Mouse (Mus musculus) forebrain, postnatal 0 days (tissue): Measurements from ENCODE around the gene Eva1c. TPM values are rescaled to one million over a fixed set of nuclear protein-coding genes. Genes with fewer than 3 reads are reported as not detected.
A peak's percentile ranks its signal among the peaks of the same experiment; 100 is the strongest.

ENCODE experiments used
- ATAC-seq: fragments of 200-750 bp; cut with Nextera tagmentation; 2 replicates; pipeline ENCODE4 v1.8.0; 2017; ENCODE audit warnings: mild to moderate bottlenecking, moderate library complexity
- DNase-seq: peaks from one replicate; pipeline ENCODE4 v3.0.0-alpha.2; 2015
- H3K27ac ChIP-seq: fragments of 300-500 bp; sonication (generic); 2 replicates; pipeline ENCODE4 v1.5.1; 2014; ENCODE audit warnings: low read depth, mild to moderate bottlenecking, antibody characterized with exemption, low read length, moderate library complexity, mixed read lengths
- H3K27me3 ChIP-seq: fragments of 300-500 bp; sonication (generic); 2 replicates; pipeline ENCODE4 v1.6.1; 2014; ENCODE audit warnings: mild to moderate bottlenecking, low read length, mixed read lengths; ENCODE audit not compliant: insufficient read depth
- H3K36me3 ChIP-seq: fragments of 300-500 bp; sonication (generic); 2 replicates; pipeline ENCODE4 v1.6.1; 2014; ENCODE audit warnings: mild to moderate bottlenecking, moderate library complexity; ENCODE audit not compliant: insufficient read depth
- H3K4me1 ChIP-seq: fragments of 300-500 bp; sonication (generic); 2 replicates; pipeline ENCODE4 v1.6.1; 2014; ENCODE audit warnings: antibody characterized with exemption; ENCODE audit not compliant: insufficient read depth
- H3K4me2 ChIP-seq: fragments of 300-500 bp; sonication (generic); 2 replicates; pipeline ENCODE4 v1.6.1; 2014; ENCODE audit warnings: low read depth, mild to moderate bottlenecking, moderate library complexity
- H3K4me3 ChIP-seq: fragments of 300-500 bp; sonication (generic); 2 replicates; pipeline ENCODE4 v1.5.1; 2014; ENCODE audit warnings: low read depth, low read length, mixed read lengths
- H3K9ac ChIP-seq: fragments of 300-500 bp; sonication (generic); 2 replicates; pipeline ENCODE4 v1.6.1; 2014; ENCODE audit warnings: mild to moderate bottlenecking
- H3K9me3 ChIP-seq: fragments of 300-500 bp; sonication (generic); 2 replicates; pipeline ENCODE4 v1.6.1; 2016; ENCODE audit warnings: low read length
- CTCF ChIP-seq: sonication (generic); IDR thresholded peaks from 2 replicates; pipeline ENCODE4 v1.5.1; 2016; ENCODE audit warnings: antibody characterized with exemption, control low read depth, low read depth
- WGBS: fragments of 180-500 bp; shearing (Covaris S2); extraction: QIAGEN DNeasy Blood & Tissue Kit; methylation state at CpG from one replicate; pipeline ENCODE4 v1.1.7; 2014; 5-methylcytosine and 5-hydroxymethylcytosine counted together
- polyA plus RNA-seq: library from polyadenylated mRNA; unstranded; fragments of >200 nt; fragmentation: Nextera tagmentation; extraction: Ambion mirVana; gene quantifications from 2 replicates; pipeline ENCODE4 v1.2.1, GENCODE M21; 2015
- total RNA-seq: library from RNA; depleted of rRNA; stranded (reverse); fragments of >200 nt; gene quantifications from 2 replicates; pipeline ENCODE4 v1.2.3, GENCODE M21; 2014

Gene Eva1c
- total and polyA plus RNA-seq, 2 experiments from 2014 or later = 3.4 to 4.0 TPM

DNA sequence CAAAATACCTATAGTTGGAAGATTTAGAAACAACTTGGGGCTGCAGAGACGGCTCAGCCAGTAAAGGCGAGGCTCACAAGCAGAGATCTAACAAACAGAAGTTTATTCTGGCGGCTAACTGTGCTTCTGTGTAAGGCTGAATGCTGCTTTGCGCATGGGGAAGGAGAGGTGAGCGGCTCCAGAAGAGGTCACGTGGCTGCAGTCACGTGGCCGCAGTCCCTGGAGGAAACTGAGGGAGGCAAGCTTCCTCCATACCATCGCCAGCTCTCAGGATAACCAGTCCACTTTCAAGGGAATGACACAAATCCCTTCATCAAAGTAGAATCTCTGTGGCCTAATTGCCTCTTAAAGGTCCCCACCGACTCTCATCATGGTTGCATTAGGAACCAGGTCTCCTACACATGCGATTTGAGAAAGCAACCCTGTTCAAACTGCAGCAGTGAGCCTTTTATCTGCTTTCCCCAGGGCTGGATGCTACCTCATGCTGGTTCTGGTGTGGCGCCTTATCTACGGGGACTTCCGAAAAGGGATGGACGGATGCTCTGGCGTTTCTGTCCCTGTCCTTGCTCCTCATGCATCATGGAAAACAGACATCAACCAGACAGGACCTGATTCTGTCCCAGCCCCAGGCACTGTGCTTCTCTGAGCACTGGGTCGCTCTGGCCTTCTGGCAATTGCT is 84.5 kb downstream of the Eva1c start:
- 76% methylated on average over 17 of the region's 17 CpGs for WGBS
- TF ChIP-seq CTCF = no peak
- Histone ChIP-seq H3K9ac (no peak overlapping the region), H3K27ac (no peak overlapping the region), H3K4me1 (no peaks in the 10 kb centered on the region), H3K4me3 (no peak overlapping the region), H3K4me2 (no peak overlapping the region), H3K27me3 (no peaks in the 10 kb centered on the region), H3K36me3 (no peaks in the 10 kb centered on the region), H3K9me3 (no peaks in the 10 kb centered on the region)
- DNase-seq (no peak), ATAC-seq (no peak)

DNA sequence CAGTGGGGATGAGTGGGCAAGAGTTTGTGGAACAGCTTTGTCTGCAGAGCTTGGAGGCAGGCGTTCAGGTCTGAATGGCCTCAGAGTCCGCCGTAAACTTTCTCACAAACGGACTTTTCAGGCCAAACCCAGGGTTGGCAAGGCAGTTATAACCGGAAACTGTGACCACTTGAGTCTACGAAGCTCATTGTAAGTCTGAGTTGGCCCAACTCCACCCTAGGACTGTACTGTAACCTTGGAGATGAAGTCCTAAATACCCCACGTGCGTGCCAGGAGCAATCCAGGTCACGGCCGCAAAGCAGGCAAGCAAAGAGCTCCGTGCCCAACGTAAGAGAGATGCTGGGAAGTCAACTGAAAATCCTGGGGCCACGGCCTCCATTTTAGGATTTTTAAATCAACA is 85.2 kb downstream of the Eva1c start:
- DNase-seq (peak; percentile 39), ATAC-seq (peak; percentile 51)
- H3K9ac ChIP-seq = no peak overlapping the region

GRCm38 (mm10) chr16:90916040-90916481 is 89.5 kb downstream of the Eva1c start:
- H3K4me3 ChIP-seq = no peak overlapping the region
- no peak for TF ChIP-seq CTCF
- no peaks in the 10 kb centered on the region for H3K27me3 ChIP-seq
- DNase-seq (no peak), ATAC-seq (no peak)
- no peaks in the 10 kb centered on the region for H3K4me1 ChIP-seq
- H3K36me3 ChIP-seq = no peaks in the 10 kb centered on the region
- no peak overlapping the region for H3K4me2 ChIP-seq
- H3K27ac ChIP-seq = no peak overlapping the region
- no peak overlapping the region for H3K9ac ChIP-seq
- no peaks in the 10 kb centered on the region for H3K9me3 ChIP-seq
- WGBS = 27% methylated on average over 12 of the region's 12 CpGs

More for the DNA sequence above, 85.2 kb downstream of the Eva1c start:
- WGBS = 75% methylated on average over 13 of the region's 13 CpGs
- H3K27ac ChIP-seq = no peak overlapping the region
- no peaks in the 10 kb centered on the region for H3K9me3 ChIP-seq
- no peaks in the 10 kb centered on the region for H3K4me1 ChIP-seq
- no peak for TF ChIP-seq CTCF
- H3K4me3 ChIP-seq = no peak overlapping the region
- H3K36me3 ChIP-seq = no peaks in the 10 kb centered on the region
- H3K27me3 ChIP-seq = no peaks in the 10 kb centered on the region
- H3K4me2 ChIP-seq = no peak overlapping the region

DNA sequence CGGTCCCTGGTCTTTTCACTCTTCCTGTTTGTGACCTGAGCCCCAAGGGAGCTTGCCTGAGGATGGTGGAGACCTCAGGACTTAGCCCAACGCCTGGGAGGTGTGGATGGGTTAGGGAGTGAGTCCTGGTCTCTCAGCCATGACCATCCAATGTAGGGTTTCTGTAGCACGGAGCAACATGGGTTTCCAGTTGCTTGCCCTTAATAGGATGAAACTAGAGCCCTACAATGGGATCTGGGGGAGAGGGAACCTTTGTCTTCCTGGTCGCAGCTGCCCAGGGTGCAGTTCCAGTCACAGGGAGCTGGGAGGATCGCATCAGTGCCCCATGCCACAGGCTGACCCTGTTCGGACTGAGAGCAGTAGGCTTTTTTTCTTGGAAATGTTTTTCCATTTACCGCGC is 90.6 kb downstream of the Eva1c start:
- DNase-seq (no peak), ATAC-seq (no peak)
- Histone ChIP-seq H3K4me2 (no peak overlapping the region), H3K4me3 (no peak overlapping the region), H3K9me3 (no peaks in the 10 kb centered on the region), H3K36me3 (no peaks in the 10 kb centered on the region), H3K4me1 (no peaks in the 10 kb centered on the region), H3K27me3 (no peaks in the 10 kb centered on the region), H3K27ac (no peak overlapping the region), H3K9ac (no peak overlapping the region)
- TF ChIP-seq CTCF = no peak
- 71% methylated on average over 8 of the region's 8 CpGs for WGBS

DNA sequence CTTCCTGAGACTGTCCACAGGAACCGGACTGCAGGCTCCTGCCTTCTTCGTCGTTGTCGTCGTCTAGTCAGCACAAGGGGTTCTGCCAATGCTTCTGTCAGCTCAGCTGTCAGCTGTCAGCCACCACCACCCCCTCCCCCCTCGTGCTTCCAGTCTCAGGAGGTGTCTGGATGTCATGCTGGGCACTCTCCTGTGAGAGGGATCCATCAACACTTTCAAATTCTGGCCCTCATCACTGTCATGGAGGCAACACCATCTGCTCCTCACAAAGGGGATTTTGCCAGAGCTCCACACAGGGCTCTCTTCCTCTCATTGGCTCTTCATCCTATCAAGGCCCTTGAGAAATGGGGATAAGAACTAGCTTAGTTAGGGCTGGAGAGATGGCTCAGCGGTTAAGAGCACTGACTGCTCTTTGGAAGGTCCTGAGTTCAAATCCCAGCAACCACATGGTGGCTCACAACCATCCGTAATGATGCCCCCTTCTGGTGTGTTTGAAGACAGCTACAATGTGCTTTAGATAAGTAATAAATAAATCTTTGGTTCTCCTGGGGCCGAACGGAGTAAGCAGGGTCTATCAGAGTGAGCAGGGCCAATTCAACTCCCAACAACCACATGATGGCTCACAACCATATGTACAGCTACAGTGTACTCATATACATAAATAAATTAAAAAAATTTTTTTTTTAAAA is 95.1 kb downstream of the Eva1c start:
- 46% methylated on average over 10 of the region's 10 CpGs for WGBS
- peak; percentile 37 for TF ChIP-seq CTCF
- peaks cover 11% of the 10 kb centered on the region; the same call in 1 of the 2 replicates for H3K36me3 ChIP-seq
- no peak overlapping the region for H3K9ac ChIP-seq
- no peaks in the 10 kb centered on the region for H3K4me1 ChIP-seq
- no peaks in the 10 kb centered on the region for H3K27me3 ChIP-seq
- 0 out of 2 replicates have a peak overlapping the region, but pooled peaks have one; percentile 35 for H3K27ac ChIP-seq
- H3K9me3 ChIP-seq = no peaks in the 10 kb centered on the region
- no peak overlapping the region for H3K4me2 ChIP-seq
- ATAC-seq = peak; percentile 84
- H3K4me3 ChIP-seq = no peak overlapping the region
- peak; percentile 69 for DNase-seq

DNA sequence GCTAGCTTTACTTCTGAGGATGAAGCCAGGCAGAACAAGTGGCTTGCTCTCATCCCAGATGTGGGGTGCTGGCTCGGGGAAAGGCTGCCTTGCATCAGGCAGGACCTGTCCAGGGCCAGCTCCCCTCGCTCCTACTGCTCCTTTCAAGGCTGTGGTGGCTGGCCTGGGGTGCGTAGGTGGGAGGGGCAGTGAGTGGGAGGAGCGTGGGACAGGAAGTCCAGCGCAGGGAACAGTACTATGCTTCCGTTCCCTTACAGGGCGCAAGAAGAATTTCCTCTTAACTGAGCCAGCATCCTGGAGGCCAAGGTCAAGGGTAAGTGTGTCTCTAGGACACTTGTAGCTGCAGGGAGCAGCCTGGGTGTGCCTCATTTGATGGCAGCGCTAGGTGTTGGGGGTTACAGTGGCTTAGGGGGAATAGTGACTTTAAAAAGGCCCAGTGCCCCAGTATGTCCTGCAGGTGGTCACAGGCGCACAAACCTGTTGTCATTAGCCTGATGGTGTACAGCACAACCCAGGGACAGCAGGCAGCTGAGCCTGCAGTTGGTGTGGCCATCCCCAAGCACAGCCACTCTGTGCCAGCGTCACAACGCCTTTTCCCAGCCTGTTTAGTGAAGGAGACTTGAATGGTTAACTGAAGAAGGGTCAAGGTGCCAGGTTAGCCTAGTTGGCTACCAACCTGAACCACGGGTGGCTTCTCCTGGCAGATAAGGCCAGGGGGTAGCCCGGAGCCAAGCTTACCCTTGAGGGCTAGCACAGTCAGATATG is 98.3 kb downstream of the Eva1c start:
- no peak for ATAC-seq
- 90% methylated on average over 13 of the region's 13 CpGs for WGBS
- no peaks in the 10 kb centered on the region for H3K27me3 ChIP-seq
- peaks cover 37% of the 10 kb centered on the region for H3K36me3 ChIP-seq
- no peaks in the 10 kb centered on the region for H3K4me1 ChIP-seq
- H3K4me2 ChIP-seq = no peak overlapping the region
- no peak overlapping the region for H3K4me3 ChIP-seq
- H3K27ac ChIP-seq = no peak overlapping the region
- no peak for DNase-seq
- no peak for TF ChIP-seq CTCF
- H3K9ac ChIP-seq = no peak overlapping the region
- H3K9me3 ChIP-seq = no peaks in the 10 kb centered on the region
